Mouse (Mus musculus): Measurements from ENCODE around the gene Kyat3. TPM values are rescaled to one million over a fixed set of nuclear protein-coding genes. Genes with fewer than 3 reads are reported as not detected.
"Not testable (repeated sequence)": the region's sequence is repeated elsewhere in the genome, so short reads cannot be mapped to it uniquely, and the experiment has no call there.

Gene Kyat3
- total RNA-seq (2017) = 21.3 and 25.3 TPM in 2 replicates

GRCm38 (mm10) chr3:142700442-142701322, at the start of gene Kyat3:
Kyat3 (plus strand) TSS chr3:142701051.
- ATAC-seq (replicated peaks in 1 of 2; ENCODE audit: insufficient read depth in 1 of 2, low FRiP score in 2 of 2, low TSS enrichment in 1 of 2, low read depth in 1 of 2, poor library complexity in 2 of 2, severe bottlenecking in 2 of 2) = peak; percentile 97 to 98

GRCm38 (mm10) chr3:142664723-142665122, 36.1 kb upstream of the Kyat3 start:
- no peak for ATAC-seq (replicated peaks in 1 of 2; ENCODE audit: insufficient read depth in 1 of 2, low FRiP score in 2 of 2, low TSS enrichment in 1 of 2, low read depth in 1 of 2, poor library complexity in 2 of 2, severe bottlenecking in 2 of 2)

DNA sequence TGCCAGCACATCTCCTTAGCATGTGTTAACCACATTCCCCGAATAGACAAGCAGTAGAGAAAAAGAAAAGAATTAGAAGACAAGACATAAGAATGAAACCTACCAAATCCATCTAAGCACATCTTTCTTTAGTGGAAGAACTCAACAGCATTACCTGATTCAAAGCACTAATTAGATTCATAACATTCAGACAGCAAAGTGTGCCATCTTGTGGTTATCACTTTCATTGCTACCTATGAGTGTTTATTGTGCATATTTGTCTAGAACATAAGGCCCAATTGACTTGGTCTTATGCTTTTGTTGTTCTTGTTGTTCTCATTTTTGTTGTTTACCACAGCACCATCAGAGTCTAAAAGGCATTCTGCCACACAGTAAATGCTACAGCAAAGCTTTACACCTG, 26.2 kb upstream of the Kyat3 start:
- peak; percentile 53 to 56; a peak in 1 of 4 replicates for ATAC-seq (replicated peaks in 1 of 2; ENCODE audit: insufficient read depth in 1 of 2, low FRiP score in 2 of 2, low TSS enrichment in 1 of 2, low read depth in 1 of 2, poor library complexity in 2 of 2, severe bottlenecking in 2 of 2)

DNA sequence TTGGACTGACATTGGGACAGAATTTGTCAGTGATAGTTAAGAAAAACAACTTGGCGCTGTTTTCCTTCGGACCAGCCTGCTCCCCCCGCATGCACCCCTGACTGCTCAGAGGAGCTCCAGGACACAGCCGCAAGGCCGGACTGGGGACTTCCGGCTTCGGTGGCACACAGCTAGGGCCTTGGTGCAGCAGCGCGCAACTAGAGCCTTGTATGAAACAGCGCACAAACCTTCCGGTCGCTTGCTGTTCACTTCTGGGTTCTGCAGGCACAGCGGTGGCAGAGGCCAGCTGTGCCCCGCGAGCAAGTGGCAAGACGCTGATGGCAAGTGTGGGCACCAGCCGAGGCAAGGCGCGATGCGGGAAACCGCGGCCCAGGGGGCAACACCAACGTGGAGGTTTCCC, 12.9 kb upstream of the Kyat3 start:
- 0 out of 4 replicates have a peak, but pooled peaks of 1 of the 2 experiments have one; percentile 22 for ATAC-seq (replicated peaks in 1 of 2; ENCODE audit: insufficient read depth in 1 of 2, low FRiP score in 2 of 2, low TSS enrichment in 1 of 2, low read depth in 1 of 2, poor library complexity in 2 of 2, severe bottlenecking in 2 of 2)

DNA sequence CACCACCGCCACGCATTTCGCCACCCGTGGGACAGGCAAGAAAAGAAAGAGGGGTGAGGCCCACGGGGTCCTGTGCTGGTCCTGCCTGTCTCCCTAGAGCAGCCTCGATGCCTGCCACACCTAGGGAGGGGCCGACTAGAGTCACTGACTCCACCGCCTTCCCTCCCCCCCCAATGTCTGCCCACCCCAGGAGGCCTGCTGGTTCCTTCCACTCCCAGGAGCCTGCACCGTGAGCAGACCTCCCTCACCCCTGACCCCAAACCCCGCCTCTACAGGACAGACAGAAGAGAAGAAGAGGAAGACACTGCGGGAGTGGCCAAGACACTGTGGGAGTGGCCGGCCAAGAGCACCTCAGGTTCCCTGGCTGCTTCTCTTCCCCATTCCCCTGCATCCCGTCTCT, 12.5 kb upstream of the Kyat3 start:
- peak; percentile 49 to 60 for ATAC-seq (replicated peaks in 1 of 2; ENCODE audit: insufficient read depth in 1 of 2, low FRiP score in 2 of 2, low TSS enrichment in 1 of 2, low read depth in 1 of 2, poor library complexity in 2 of 2, severe bottlenecking in 2 of 2)

- no peak for ATAC-seq (replicated peaks in 1 of 2; ENCODE audit: insufficient read depth in 1 of 2, low FRiP score in 2 of 2, low TSS enrichment in 1 of 2, low read depth in 1 of 2, poor library complexity in 2 of 2, severe bottlenecking in 2 of 2)
Measured at GRCm38 (mm10) chr3:142696517-142696916, 4.3 kb upstream of the Kyat3 start.

DNA sequence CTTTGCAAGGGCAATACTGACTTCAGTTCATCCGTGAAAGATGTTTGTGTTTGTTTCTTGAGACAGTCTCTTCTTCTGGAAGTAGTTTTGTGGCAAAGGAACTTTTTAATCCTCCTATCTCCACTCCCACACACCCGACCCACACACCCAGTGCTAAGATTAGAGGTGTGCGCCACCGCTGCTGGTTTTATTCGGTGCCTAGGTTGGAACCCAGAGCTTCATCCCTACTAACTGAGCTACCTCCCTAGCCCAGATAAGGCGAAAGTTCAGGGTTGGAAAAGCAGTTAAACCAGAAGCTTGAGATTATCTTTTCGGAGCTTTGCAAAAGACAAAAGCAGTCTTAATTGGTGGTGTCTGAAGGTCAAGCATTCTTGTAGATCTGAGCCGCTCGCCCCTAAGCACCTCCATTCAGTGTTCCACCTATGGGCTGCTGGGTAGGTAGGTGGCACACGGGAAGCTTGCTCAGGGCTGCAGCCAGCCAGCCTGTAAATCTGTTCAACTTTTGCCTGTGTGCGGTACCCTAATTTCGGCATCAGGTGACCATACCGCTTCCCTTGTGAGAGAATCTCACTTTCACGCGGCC, 647 bp downstream of the Kyat3 start:
- no peak for ATAC-seq (replicated peaks in 1 of 2; ENCODE audit: insufficient read depth in 1 of 2, low FRiP score in 2 of 2, low TSS enrichment in 1 of 2, low read depth in 1 of 2, poor library complexity in 2 of 2, severe bottlenecking in 2 of 2)

GRCm38 (mm10) chr3:142706581-142707444, 6.0 kb downstream of the Kyat3 start:
- no peak for ATAC-seq (replicated peaks in 1 of 2; ENCODE audit: insufficient read depth in 1 of 2, low FRiP score in 2 of 2, low TSS enrichment in 1 of 2, low read depth in 1 of 2, poor library complexity in 2 of 2, severe bottlenecking in 2 of 2)

- 0 out of 4 replicates have a peak, but pooled peaks of 1 of the 2 experiments have one; percentile 11 for ATAC-seq (replicated peaks in 1 of 2; ENCODE audit: insufficient read depth in 1 of 2, low FRiP score in 2 of 2, low TSS enrichment in 1 of 2, low read depth in 1 of 2, poor library complexity in 2 of 2, severe bottlenecking in 2 of 2)
Measured at GRCm38 (mm10) chr3:142708181-142708848, 7.5 kb downstream of the Kyat3 start.

- peak in 1 of 2 experiments; percentile 53; a peak in 2 of 4 replicates for ATAC-seq (replicated peaks in 1 of 2; ENCODE audit: insufficient read depth in 1 of 2, low FRiP score in 2 of 2, low TSS enrichment in 1 of 2, low read depth in 1 of 2, poor library complexity in 2 of 2, severe bottlenecking in 2 of 2)
Measured at GRCm38 (mm10) chr3:142708849-142709419, 8.1 kb downstream of the Kyat3 start.

DNA sequence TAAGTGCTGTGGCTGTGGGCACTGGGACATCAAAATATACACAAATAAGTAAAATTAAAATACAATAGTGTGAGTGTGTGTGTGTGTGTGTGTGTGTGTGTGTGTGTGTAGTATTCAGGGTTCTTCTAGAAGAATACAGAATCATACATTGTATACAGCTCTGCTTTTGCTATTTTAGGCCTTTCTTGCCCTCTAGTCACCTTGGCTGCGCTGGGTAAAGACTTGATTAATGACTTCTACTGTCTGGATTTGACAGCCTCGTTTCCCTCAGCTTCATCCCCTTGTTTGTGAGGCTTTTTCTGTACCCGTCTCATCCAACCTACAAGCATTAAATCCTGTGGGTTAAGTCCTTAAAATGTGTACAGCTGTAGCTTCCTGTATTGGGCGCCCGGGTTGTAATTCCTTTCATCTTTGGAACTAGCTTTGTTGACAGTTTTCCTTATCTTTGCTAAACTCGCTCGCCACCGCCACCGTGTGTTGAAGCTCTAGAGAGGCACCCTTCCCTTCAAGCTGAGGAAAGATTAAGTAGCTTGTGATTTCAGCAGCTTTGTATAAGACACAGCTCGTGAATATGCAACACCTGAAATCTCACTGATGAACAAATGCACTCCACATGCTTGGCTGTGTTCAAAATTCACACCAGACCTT, 9.6 kb downstream of the Kyat3 start:
- peak; percentile 60 to 66; a peak in 3 of 4 replicates for ATAC-seq (replicated peaks in 1 of 2; ENCODE audit: insufficient read depth in 1 of 2, low FRiP score in 2 of 2, low TSS enrichment in 1 of 2, low read depth in 1 of 2, poor library complexity in 2 of 2, severe bottlenecking in 2 of 2)

GRCm38 (mm10) chr3:142711372-142711771, 10.5 kb downstream of the Kyat3 start:
- no peak for ATAC-seq (replicated peaks in 1 of 2; ENCODE audit: insufficient read depth in 1 of 2, low FRiP score in 2 of 2, low TSS enrichment in 1 of 2, low read depth in 1 of 2, poor library complexity in 2 of 2, severe bottlenecking in 2 of 2)

DNA sequence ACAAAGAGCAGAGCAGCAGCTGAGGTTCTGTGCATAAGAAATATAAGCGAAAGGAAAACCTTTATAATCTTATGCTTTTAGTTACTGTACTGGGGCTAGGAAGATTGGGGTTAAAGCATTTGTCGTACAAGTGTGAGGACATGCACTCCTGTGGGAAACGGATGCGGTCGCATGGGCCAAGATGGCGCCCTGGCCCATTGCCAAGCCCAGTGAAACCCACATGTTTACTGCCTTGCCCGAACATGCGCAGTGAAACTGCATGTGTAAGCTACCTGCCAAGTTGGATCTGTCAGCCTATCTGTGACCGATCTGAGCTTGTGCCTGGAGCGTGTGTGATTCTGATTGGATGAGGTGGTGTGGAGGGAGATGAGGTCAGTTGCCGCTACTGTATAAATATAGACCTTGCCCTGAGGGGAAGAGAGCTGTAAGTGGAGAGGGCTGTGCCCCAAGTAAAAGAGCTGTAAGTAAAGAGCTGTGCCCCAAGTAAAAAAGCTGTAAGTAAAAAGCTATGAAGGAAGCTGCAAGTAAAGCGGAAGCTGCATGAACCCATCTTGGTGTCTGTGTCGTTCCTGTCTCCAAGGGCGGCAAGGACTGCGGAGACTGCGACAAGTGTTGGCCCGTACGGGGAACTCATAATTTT, 11.7 kb downstream of the Kyat3 start:
- not testable (repeated sequence) for ATAC-seq (replicated peaks in 1 of 2; ENCODE audit: insufficient read depth in 1 of 2, low FRiP score in 2 of 2, low TSS enrichment in 1 of 2, low read depth in 1 of 2, poor library complexity in 2 of 2, severe bottlenecking in 2 of 2)

DNA sequence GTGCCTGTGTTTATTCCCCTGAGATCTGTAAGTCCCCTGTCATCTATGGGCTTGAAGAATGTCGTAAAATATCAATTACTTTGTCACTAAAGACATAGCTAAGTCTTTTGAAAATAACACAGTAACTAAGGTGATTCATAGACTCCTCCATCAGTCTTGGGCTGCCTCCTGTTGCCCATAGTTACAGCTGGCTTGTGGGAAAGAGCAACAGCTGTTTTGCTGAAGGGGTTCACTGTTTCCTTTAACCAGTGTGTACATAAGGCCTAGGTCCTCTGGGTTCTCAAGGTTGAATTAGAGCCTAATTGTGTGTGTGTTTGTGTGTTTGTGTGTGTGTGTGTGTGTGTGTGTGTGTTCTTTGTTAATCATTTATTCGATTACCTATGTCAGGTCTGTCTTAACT, 24.6 kb downstream of the Kyat3 start:
- no peak for ATAC-seq (replicated peaks in 1 of 2; ENCODE audit: insufficient read depth in 1 of 2, low FRiP score in 2 of 2, low TSS enrichment in 1 of 2, low read depth in 1 of 2, poor library complexity in 2 of 2, severe bottlenecking in 2 of 2)

GRCm38 (mm10) chr3:142725969-142726672, 25.3 kb downstream of the Kyat3 start:
- no peak for ATAC-seq (replicated peaks in 1 of 2; ENCODE audit: insufficient read depth in 1 of 2, low FRiP score in 2 of 2, low TSS enrichment in 1 of 2, low read depth in 1 of 2, poor library complexity in 2 of 2, severe bottlenecking in 2 of 2)
